Mouse (Mus musculus): ENCODE data around the gene Atrn. TPM values are rescaled to one million over a fixed set of nuclear protein-coding genes. Genes with fewer than 3 reads are reported as not detected.

The Atrn gene
- polyA plus RNA-seq, 1 experiment, result 5.5 TPM

DNA sequence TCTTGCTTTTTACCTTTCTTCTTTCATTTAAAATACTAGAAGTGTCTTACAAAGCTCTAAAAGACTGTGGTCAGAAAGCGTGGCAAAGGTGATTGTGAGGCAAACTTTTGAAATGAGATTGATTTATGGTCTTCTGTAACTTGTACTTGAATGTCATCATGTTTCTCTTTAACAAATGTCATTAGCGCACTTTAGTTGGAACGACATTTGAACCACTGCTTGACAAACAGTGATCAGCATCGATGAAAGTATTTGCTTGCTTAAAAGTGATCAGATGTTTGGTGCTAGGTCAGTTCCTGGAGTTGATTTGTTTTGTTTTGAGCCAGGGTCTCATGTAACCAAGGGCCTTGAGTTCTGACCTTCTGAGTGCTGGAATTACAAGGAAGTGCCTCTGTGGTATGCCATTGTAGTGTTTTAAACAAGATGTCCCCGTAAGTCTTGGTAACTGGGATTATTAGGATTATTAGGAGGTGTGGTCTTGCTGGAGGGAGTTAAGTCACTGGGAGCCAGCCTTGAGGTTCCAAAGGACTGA is 12.8 kb downstream of the Atrn start:
- H3K27ac ChIP-seq (ENCODE audit: control insufficient read depth, insufficient read depth, low read depth, low read length), result no peak overlapping the region
- TF ChIP-seq POLR2A (IDR thresholded peaks at IDR 0.05; ENCODE audit: control insufficient read depth, low read depth, low read length) (no peak), CTCF (IDR thresholded peaks at IDR 0.05; ENCODE audit: control insufficient read depth, insufficient read depth, insufficient replicate concordance, low read depth, low read length) (no peak)

DNA sequence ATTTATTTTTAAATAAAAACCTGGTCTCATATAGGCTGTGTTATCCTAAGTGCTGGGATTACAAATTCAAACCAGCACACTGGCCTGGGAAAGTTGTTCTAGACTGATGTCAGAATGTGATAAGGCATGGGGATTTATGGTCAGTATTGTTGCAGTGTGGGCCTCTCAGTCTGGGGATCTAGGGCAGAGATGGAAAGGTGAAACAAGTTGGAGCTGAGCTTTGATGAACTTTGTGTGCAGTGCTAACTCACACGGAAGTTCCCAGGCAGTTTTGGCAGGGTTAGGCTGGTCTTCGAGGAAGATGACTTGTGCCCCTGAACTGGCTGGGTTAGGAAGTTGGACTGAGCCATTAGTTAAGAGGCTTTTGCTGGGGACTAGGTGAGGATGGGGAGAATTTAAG is 18.7 kb downstream of the Atrn start:
- H3K27ac ChIP-seq (ENCODE audit: control insufficient read depth, insufficient read depth, low read depth, low read length), result no peak overlapping the region
- no peak overlapping the region for H3K4me3 ChIP-seq (ENCODE audit: control insufficient read depth, low read depth, low read length)
- H3K27me3 ChIP-seq (ENCODE audit: control insufficient read depth, insufficient read depth, low read length), result no peaks in the 10 kb centered on the region
- H3K4me1 ChIP-seq (ENCODE audit: control insufficient read depth, insufficient read depth, low read length), result no peaks in the 10 kb centered on the region
- no peaks in the 10 kb centered on the region for H3K36me3 ChIP-seq (ENCODE audit: control insufficient read depth, insufficient read depth, low read length)
- TF ChIP-seq CTCF (IDR thresholded peaks at IDR 0.05; ENCODE audit: control insufficient read depth, insufficient read depth, insufficient replicate concordance, low read depth, low read length) (no peak), POLR2A (IDR thresholded peaks at IDR 0.05; ENCODE audit: control insufficient read depth, low read depth, low read length) (no peak)

More for the DNA sequence above, 12.8 kb downstream of the Atrn start:
- Histone ChIP-seq H3K27me3 (ENCODE audit: control insufficient read depth, insufficient read depth, low read length) (no peaks in the 10 kb centered on the region), H3K4me3 (ENCODE audit: control insufficient read depth, low read depth, low read length) (no peak overlapping the region), H3K4me1 (ENCODE audit: control insufficient read depth, insufficient read depth, low read length) (no peaks in the 10 kb centered on the region), H3K36me3 (ENCODE audit: control insufficient read depth, insufficient read depth, low read length) (no peaks in the 10 kb centered on the region)

DNA sequence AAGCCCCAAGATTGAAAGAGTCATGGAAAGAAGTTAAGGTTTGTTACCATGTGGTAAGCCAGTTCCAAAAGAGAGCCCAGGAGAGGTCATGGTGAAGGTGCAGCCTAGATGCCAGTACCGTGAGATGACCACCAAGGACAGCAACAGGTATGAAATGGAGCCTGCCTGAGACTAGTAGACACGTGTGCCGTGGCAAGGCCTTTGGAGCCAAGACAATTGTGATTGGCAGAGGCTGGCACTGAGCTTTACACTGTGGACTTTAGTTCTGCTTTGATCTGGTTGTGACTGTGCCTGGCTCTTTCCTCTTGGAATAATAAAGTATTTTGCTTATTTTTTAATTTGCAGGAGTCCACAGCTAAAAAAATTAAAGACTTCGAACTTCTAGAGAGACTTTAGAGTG is 21.7 kb downstream of the Atrn start:
- H3K4me3 ChIP-seq (ENCODE audit: control insufficient read depth, low read depth, low read length), result no peak overlapping the region
- no peaks in the 10 kb centered on the region for H3K36me3 ChIP-seq (ENCODE audit: control insufficient read depth, insufficient read depth, low read length)
- H3K27ac ChIP-seq (ENCODE audit: control insufficient read depth, insufficient read depth, low read depth, low read length), result no peak overlapping the region
- no peaks in the 10 kb centered on the region for H3K4me1 ChIP-seq (ENCODE audit: control insufficient read depth, insufficient read depth, low read length)
- H3K27me3 ChIP-seq (ENCODE audit: control insufficient read depth, insufficient read depth, low read length), result no peaks in the 10 kb centered on the region
- TF ChIP-seq POLR2A (IDR thresholded peaks at IDR 0.05; ENCODE audit: control insufficient read depth, low read depth, low read length) (no peak), CTCF (IDR thresholded peaks at IDR 0.05; ENCODE audit: control insufficient read depth, insufficient read depth, insufficient replicate concordance, low read depth, low read length) (no peak)

DNA sequence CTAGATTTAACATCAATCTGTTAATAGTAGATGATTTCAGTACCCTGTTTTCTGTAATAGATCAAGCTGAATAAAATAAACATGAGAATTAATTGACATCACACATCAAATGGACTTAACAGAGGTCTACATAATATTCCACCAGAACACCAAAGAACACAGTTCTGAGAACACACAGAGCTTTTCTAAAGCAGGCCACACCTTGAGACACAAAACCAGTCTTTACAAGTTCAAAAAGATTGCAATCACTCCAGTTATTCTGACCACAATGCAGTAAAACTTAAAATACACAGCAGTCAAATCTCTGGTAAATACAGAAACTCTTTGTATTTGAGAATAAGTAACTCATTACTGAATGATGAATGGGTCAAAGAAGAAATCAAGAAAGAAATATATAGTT is 22.2 kb downstream of the Atrn start:
- Histone ChIP-seq H3K36me3 (ENCODE audit: control insufficient read depth, insufficient read depth, low read length) (no peaks in the 10 kb centered on the region), H3K4me3 (ENCODE audit: control insufficient read depth, low read depth, low read length) (no peak overlapping the region), H3K27ac (ENCODE audit: control insufficient read depth, insufficient read depth, low read depth, low read length) (no peak overlapping the region), H3K27me3 (ENCODE audit: control insufficient read depth, insufficient read depth, low read length) (no peaks in the 10 kb centered on the region), H3K4me1 (ENCODE audit: control insufficient read depth, insufficient read depth, low read length) (no peaks in the 10 kb centered on the region)
- TF ChIP-seq POLR2A (IDR thresholded peaks at IDR 0.05; ENCODE audit: control insufficient read depth, low read depth, low read length) (no peak), CTCF (IDR thresholded peaks at IDR 0.05; ENCODE audit: control insufficient read depth, insufficient read depth, insufficient replicate concordance, low read depth, low read length) (no peak)

DNA sequence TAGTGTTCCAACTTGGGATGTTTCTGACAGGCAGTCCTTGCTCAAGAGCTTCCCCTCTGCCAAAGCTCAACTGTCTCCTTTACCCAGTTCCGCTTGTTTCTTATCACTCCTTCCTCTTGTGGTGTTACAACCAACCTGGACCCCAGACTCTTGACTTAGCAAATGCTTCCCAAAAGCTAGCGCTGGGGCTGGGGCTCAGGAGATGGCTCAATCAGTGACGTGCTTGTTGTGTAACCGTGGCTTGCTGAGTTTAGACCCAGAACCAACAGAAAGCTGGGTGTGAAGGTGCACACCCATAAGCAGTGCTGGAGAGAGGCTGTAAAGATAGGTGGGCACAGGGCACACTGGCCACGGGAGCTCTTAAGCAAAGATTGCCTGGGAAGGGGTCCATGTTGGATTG is 23.7 kb downstream of the Atrn start:
- Histone ChIP-seq H3K27me3 (ENCODE audit: control insufficient read depth, insufficient read depth, low read length) (no peaks in the 10 kb centered on the region), H3K27ac (ENCODE audit: control insufficient read depth, insufficient read depth, low read depth, low read length) (no peak overlapping the region), H3K4me1 (ENCODE audit: control insufficient read depth, insufficient read depth, low read length) (no peaks in the 10 kb centered on the region), H3K36me3 (ENCODE audit: control insufficient read depth, insufficient read depth, low read length) (no peaks in the 10 kb centered on the region), H3K4me3 (ENCODE audit: control insufficient read depth, low read depth, low read length) (no peak overlapping the region)
- no peak for TF ChIP-seq POLR2A (IDR thresholded peaks at IDR 0.05; ENCODE audit: control insufficient read depth, low read depth, low read length)
- TF ChIP-seq CTCF (IDR thresholded peaks at IDR 0.05; ENCODE audit: control insufficient read depth, insufficient read depth, insufficient replicate concordance, low read depth, low read length), result no peak

DNA sequence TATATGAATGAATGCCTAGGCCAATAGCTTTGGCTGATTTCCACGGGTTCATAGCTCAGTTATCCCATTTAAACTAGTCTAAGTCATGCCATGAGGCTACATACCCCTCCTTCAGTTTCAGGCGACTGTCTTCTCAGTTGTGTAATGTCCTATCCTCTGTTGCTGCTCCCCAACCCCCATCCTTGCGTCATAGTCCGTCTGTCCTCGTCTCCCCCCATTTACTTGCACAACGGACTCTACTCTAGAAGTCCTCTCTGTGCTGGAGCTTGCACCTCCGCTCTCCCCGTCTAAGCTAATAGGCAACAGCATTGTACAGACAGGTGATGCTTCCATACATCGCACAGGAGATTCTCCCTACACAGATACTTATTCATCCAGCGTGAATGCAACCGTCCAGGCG is 26.6 kb downstream of the Atrn start:
- H3K27me3 ChIP-seq (ENCODE audit: control insufficient read depth, insufficient read depth, low read length), result no peaks in the 10 kb centered on the region
- no peak for TF ChIP-seq CTCF (IDR thresholded peaks at IDR 0.05; ENCODE audit: control insufficient read depth, insufficient read depth, insufficient replicate concordance, low read depth, low read length)
- TF ChIP-seq POLR2A (IDR thresholded peaks at IDR 0.05; ENCODE audit: control insufficient read depth, low read depth, low read length), result no peak
- H3K36me3 ChIP-seq (ENCODE audit: control insufficient read depth, insufficient read depth, low read length), result no peaks in the 10 kb centered on the region
- H3K4me1 ChIP-seq (ENCODE audit: control insufficient read depth, insufficient read depth, low read length), result no peaks in the 10 kb centered on the region
- H3K4me3 ChIP-seq (ENCODE audit: control insufficient read depth, low read depth, low read length), result no peak overlapping the region
- no peak overlapping the region for H3K27ac ChIP-seq (ENCODE audit: control insufficient read depth, insufficient read depth, low read depth, low read length)

DNA sequence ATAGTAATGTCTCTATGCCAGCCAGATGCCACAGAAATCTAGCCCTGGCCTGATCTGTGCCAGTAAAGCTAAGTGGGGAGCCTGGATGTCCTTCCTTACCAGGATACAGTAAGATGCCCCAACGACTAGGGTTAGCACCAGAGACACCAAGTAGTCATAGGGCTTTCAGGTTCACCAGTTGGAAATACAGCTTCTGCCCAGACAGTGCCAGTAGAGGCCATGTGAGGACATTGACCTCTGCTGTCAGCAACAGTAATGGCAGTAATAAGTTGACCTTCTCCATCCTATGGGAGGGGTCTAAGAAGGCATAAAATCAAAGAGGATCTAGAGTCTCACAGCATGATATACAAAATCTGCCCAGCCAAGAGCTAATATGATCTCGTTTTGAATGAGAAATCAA is 43.5 kb downstream of the Atrn start:
- no peaks in the 10 kb centered on the region for H3K27me3 ChIP-seq (ENCODE audit: control insufficient read depth, insufficient read depth, low read length)
- no peak overlapping the region for H3K4me3 ChIP-seq (ENCODE audit: control insufficient read depth, low read depth, low read length)
- no peaks in the 10 kb centered on the region for H3K4me1 ChIP-seq (ENCODE audit: control insufficient read depth, insufficient read depth, low read length)
- TF ChIP-seq POLR2A (IDR thresholded peaks at IDR 0.05; ENCODE audit: control insufficient read depth, low read depth, low read length) (no peak), CTCF (IDR thresholded peaks at IDR 0.05; ENCODE audit: control insufficient read depth, insufficient read depth, insufficient replicate concordance, low read depth, low read length) (no peak)
- H3K27ac ChIP-seq (ENCODE audit: control insufficient read depth, insufficient read depth, low read depth, low read length), result no peak overlapping the region
- no peaks in the 10 kb centered on the region for H3K36me3 ChIP-seq (ENCODE audit: control insufficient read depth, insufficient read depth, low read length)

DNA sequence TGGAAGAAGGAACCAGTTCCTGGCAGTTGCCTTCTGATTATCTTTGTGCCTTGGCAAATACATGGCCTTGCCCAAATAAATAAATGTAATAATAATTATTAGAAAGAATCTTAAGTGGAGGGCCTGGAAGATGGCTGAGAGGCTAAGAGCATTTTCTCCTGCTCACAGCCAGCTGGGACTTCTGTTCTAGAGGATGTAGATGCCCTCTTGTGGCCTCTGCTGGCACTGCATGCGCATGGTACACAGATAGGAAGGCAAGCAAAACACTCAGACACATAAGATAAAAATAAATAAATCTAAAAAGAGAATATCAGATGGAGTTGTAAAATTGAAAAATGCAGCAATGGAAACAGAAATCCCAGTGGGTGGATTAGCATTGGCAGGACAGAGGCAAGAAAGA is 44.3 kb downstream of the Atrn start:
- H3K27ac ChIP-seq (ENCODE audit: control insufficient read depth, insufficient read depth, low read depth, low read length), result no peak overlapping the region
- no peaks in the 10 kb centered on the region for H3K36me3 ChIP-seq (ENCODE audit: control insufficient read depth, insufficient read depth, low read length)
- no peak for TF ChIP-seq POLR2A (IDR thresholded peaks at IDR 0.05; ENCODE audit: control insufficient read depth, low read depth, low read length)
- peak; percentile 76; the same call in 1 of the 2 replicates for TF ChIP-seq CTCF (IDR thresholded peaks at IDR 0.05; ENCODE audit: control insufficient read depth, insufficient read depth, insufficient replicate concordance, low read depth, low read length)
- H3K4me3 ChIP-seq (ENCODE audit: control insufficient read depth, low read depth, low read length), result no peak overlapping the region
- no peaks in the 10 kb centered on the region for H3K4me1 ChIP-seq (ENCODE audit: control insufficient read depth, insufficient read depth, low read length)
- no peaks in the 10 kb centered on the region for H3K27me3 ChIP-seq (ENCODE audit: control insufficient read depth, insufficient read depth, low read length)
